Mouse (Mus musculus) heart, embryonic 14.5 days (tissue): ENCODE results near the gene Chst15. TPM values are rescaled to one million over a fixed set of nuclear protein-coding genes. Genes with fewer than 3 reads are reported as not detected.

Source experiments
- ATAC-seq: fragments of 200-750 bp; cut with Nextera tagmentation; 2 replicates; pipeline ENCODE4 v1.8.0; 2017; ENCODE audit warnings: low read depth, moderate TSS enrichment; ENCODE audit not compliant: insufficient number of reproducible peaks, insufficient read depth, low FRiP score
- H3K27ac ChIP-seq, 2 experiments: fragments of 200-500 bp in 1 of 2; fragments of 300-500 bp in 1 of 2; sonication (generic) in 1 of 2; replicated peaks in 1 of 2; 2 replicates each; pipeline ENCODE4 v1.5.1; 2012 to 2014; ENCODE audit warnings: low read depth in 2 of 2, low read length in 2 of 2, control low read depth in 1 of 2, mild to moderate bottlenecking in 1 of 2, mixed read lengths in 1 of 2; ENCODE audit not compliant: control insufficient read depth in 1 of 2, insufficient read depth in 1 of 2
- H3K27me3 ChIP-seq: fragments of 300-500 bp; sonication (generic); 2 replicates; pipeline ENCODE4 v1.6.1; 2014; ENCODE audit warnings: mild to moderate bottlenecking, low read length, control low read depth; ENCODE audit not compliant: control insufficient read depth, insufficient read depth
- H3K36me3 ChIP-seq: fragments of 300-500 bp; sonication (generic); 2 replicates; pipeline ENCODE4 v1.6.1; 2014; ENCODE audit warnings: mild to moderate bottlenecking, control low read depth, low read length, mixed read lengths; ENCODE audit not compliant: control insufficient read depth, insufficient read depth
- H3K4me1 ChIP-seq, 2 experiments: fragments of 200-500 bp in 1 of 2; fragments of 300-500 bp in 1 of 2; sonication (generic) in 1 of 2; 2 replicates each; pipeline ENCODE4 v1.6.1; 2012 to 2014; ENCODE audit warnings: low read length in 2 of 2, control low read depth in 1 of 2, mixed read lengths in 1 of 2; ENCODE audit not compliant: control insufficient read depth in 2 of 2, insufficient read depth in 2 of 2
- H3K4me2 ChIP-seq: fragments of 300-500 bp; sonication (generic); 2 replicates; pipeline ENCODE4 v1.6.1; 2014; ENCODE audit warnings: mild to moderate bottlenecking, low read length
- H3K4me3 ChIP-seq, 2 experiments: fragments of 200-500 bp in 1 of 2; fragments of 300-500 bp in 1 of 2; sonication (generic) in 1 of 2; 2 replicates each; pipeline ENCODE4 v1.5.1; 2012 to 2014; ENCODE audit warnings: low read length in 2 of 2, mild to moderate bottlenecking in 2 of 2, control low read depth in 1 of 2, low read depth in 1 of 2, moderate library complexity in 1 of 2; ENCODE audit not compliant: control insufficient read depth in 1 of 2, insufficient read depth in 1 of 2
- H3K9ac ChIP-seq: fragments of 300-500 bp; sonication (generic); 2 replicates; pipeline ENCODE4 v1.6.1; 2014; ENCODE audit warnings: mild to moderate bottlenecking, low read length
- H3K9me3 ChIP-seq: fragments of 300-500 bp; sonication (generic); 2 replicates; pipeline ENCODE4 v1.6.1; 2016; ENCODE audit warnings: low read length, control low read depth; ENCODE audit not compliant: control insufficient read depth
- WGBS: fragments of 180-500 bp; shearing (Covaris S2); extraction: QIAGEN DNeasy Blood & Tissue Kit; methylation state at CpG from one replicate; pipeline ENCODE4 v1.1.7; 2014; 5-methylcytosine and 5-hydroxymethylcytosine counted together
- polyA plus RNA-seq: library from polyadenylated mRNA; unstranded; fragments of >200 nt; fragmentation: Nextera tagmentation; extraction: Ambion mirVana; gene quantifications from 2 replicates; pipeline ENCODE4 v1.2.1, GENCODE M21; 2014

Chst15 gene
- polyA plus RNA-seq, 1 experiment from 2014 or later = 3.3 TPM

- Histone ChIP-seq H3K4me3 (no peak overlapping the region), H3K36me3 (no peaks in the 10 kb centered on the region), H3K9me3 (no peaks in the 10 kb centered on the region)
Observed at GRCm38 (mm10) chr7:132198806-132199205, 118.2 kb downstream of the Chst15 start.

GRCm38 (mm10) chr7:132197817-132198475 is 119.1 kb downstream of the Chst15 start:
- Histone ChIP-seq H3K4me1 (no peaks in the 10 kb centered on the region), H3K9ac (no peak overlapping the region), H3K9me3 (no peaks in the 10 kb centered on the region), H3K36me3 (no peaks in the 10 kb centered on the region), H3K4me3 (no peak overlapping the region), H3K27ac (no peak overlapping the region), H3K27me3 (0 out of 2 replicates have a peak, but pooled peaks cover 4% of the 10 kb centered on the region), H3K4me2 (no peak overlapping the region)
- WGBS = 30% methylated on average over 7 of the region's 7 CpGs
- ATAC-seq = no peak

More at GRCm38 (mm10) chr7:132198806-132199205, 118.2 kb downstream of the Chst15 start:
- H3K4me2 ChIP-seq = no peak overlapping the region
- 79% methylated on average over 1 of the region's 1 CpGs for WGBS
- ATAC-seq = no peak
- H3K4me1 ChIP-seq = no peaks in the 10 kb centered on the region
- 0 out of 2 replicates have a peak, but pooled peaks cover 4% of the 10 kb centered on the region for H3K27me3 ChIP-seq
- H3K27ac ChIP-seq = no peak overlapping the region
- no peak overlapping the region for H3K9ac ChIP-seq

GRCm38 (mm10) chr7:132196581-132196980 is 120.4 kb downstream of the Chst15 start:
- WGBS = 67% methylated on average over 1 of the region's 1 CpGs
- no peak overlapping the region for H3K9ac ChIP-seq
- no peak overlapping the region for H3K4me3 ChIP-seq
- no peaks in the 10 kb centered on the region for H3K9me3 ChIP-seq
- no peak overlapping the region for H3K27ac ChIP-seq
- no peak for ATAC-seq
- 0 out of 2 replicates have a peak, but pooled peaks cover 4% of the 10 kb centered on the region for H3K27me3 ChIP-seq
- H3K36me3 ChIP-seq = no peaks in the 10 kb centered on the region
- H3K4me1 ChIP-seq = no peaks in the 10 kb centered on the region
- no peak overlapping the region for H3K4me2 ChIP-seq

GRCm38 (mm10) chr7:132193606-132194005 is 123.4 kb downstream of the Chst15 start:
- Histone ChIP-seq H3K9ac (no peak overlapping the region), H3K4me1 (no peaks in the 10 kb centered on the region), H3K9me3 (no peaks in the 10 kb centered on the region), H3K27me3 (0 out of 2 replicates have a peak, but pooled peaks cover 1% of the 10 kb centered on the region), H3K27ac (no peak overlapping the region), H3K4me3 (no peak overlapping the region), H3K4me2 (no peak overlapping the region), H3K36me3 (no peaks in the 10 kb centered on the region)
- ATAC-seq = no peak
- 92% methylated on average over 2 of the region's 2 CpGs for WGBS

- ATAC-seq = no peak
- H3K9me3 ChIP-seq = no peaks in the 10 kb centered on the region
Observed at GRCm38 (mm10) chr7:132187456-132187855, 129.6 kb downstream of the Chst15 start.

More at GRCm38 (mm10) chr7:132187456-132187855, 129.6 kb downstream of the Chst15 start:
- 73% methylated on average over 3 of the region's 3 CpGs for WGBS
- Histone ChIP-seq H3K36me3 (no peaks in the 10 kb centered on the region), H3K4me2 (no peak overlapping the region), H3K4me3 (no peak overlapping the region), H3K27me3 (no peaks in the 10 kb centered on the region), H3K9ac (no peak overlapping the region), H3K4me1 (no peaks in the 10 kb centered on the region; a peak in 1 of 4 replicates), H3K27ac (no peak overlapping the region)

Other genes starting within 250 kb of the Chst15 start
- gene Cpxm2, start 162.5 kb downstream of the Chst15 start, polyA plus RNA-seq = 0.35 and 0.50 TPM in 2 replicates